Mouse (Mus musculus): ENCODE data around the gene Tnik. TPM values are rescaled to one million over a fixed set of nuclear protein-coding genes. Genes with fewer than 3 reads are reported as not detected.

Tnik gene
- polyA plus RNA-seq, 1 experiment from 2014 or later: 111 TPM

- no peaks in the 10 kb centered on the region for H3K9me3 ChIP-seq (ENCODE audit: control insufficient read depth, low read length)
- WGBS: 9% methylated on average over 2 of the region's 2 CpGs
- no peak overlapping the region for H3K27ac ChIP-seq (ENCODE audit: low read length)
- H3K9ac ChIP-seq (replicated peaks; ENCODE audit: low read depth, low read length): no peak overlapping the region
- H3K4me1 ChIP-seq (replicated peaks; ENCODE audit: control insufficient read depth, insufficient read depth, low read length): peaks cover 17% of the 10 kb centered on the region
- H3K4me3 ChIP-seq (replicated peaks; ENCODE audit: low read length): no peak overlapping the region
- peak; percentile 34; the same call in 1 of the 2 replicates for ATAC-seq
- no peaks in the 10 kb centered on the region for H3K27me3 ChIP-seq (replicated peaks; ENCODE audit: control insufficient read depth, insufficient read depth, low read length)
- H3K4me2 ChIP-seq (ENCODE audit: low read length): no peak overlapping the region
- no peaks in the 10 kb centered on the region for H3K36me3 ChIP-seq (ENCODE audit: control insufficient read depth, insufficient read depth)
These were observed 263.7 kb downstream of the Tnik start for GRCm38 (mm10) chr3:28526671-28527070.

GRCm38 (mm10) chr3:28527231-28527630, 264.2 kb downstream of the Tnik start:
- Histone ChIP-seq H3K4me1 (replicated peaks; ENCODE audit: control insufficient read depth, insufficient read depth, low read length) (peaks cover 21% of the 10 kb centered on the region), H3K27ac (ENCODE audit: low read length) (no peak overlapping the region), H3K4me2 (ENCODE audit: low read length) (no peak overlapping the region), H3K4me3 (replicated peaks; ENCODE audit: low read length) (no peak overlapping the region), H3K27me3 (replicated peaks; ENCODE audit: control insufficient read depth, insufficient read depth, low read length) (no peaks in the 10 kb centered on the region), H3K36me3 (ENCODE audit: control insufficient read depth, insufficient read depth) (no peaks in the 10 kb centered on the region), H3K9me3 (ENCODE audit: control insufficient read depth, low read length) (no peaks in the 10 kb centered on the region), H3K9ac (replicated peaks; ENCODE audit: low read depth, low read length) (no peak overlapping the region)
- ATAC-seq: no peak
- WGBS: 93% methylated on average over 4 of the region's 4 CpGs

- Histone ChIP-seq H3K27me3 (replicated peaks; ENCODE audit: control insufficient read depth, insufficient read depth, low read length) (no peaks in the 10 kb centered on the region), H3K9me3 (ENCODE audit: control insufficient read depth, low read length) (no peaks in the 10 kb centered on the region), H3K9ac (replicated peaks; ENCODE audit: low read depth, low read length) (no peak overlapping the region), H3K4me2 (ENCODE audit: low read length) (no peak overlapping the region), H3K4me3 (replicated peaks; ENCODE audit: low read length) (no peak overlapping the region), H3K27ac (ENCODE audit: low read length) (no peak overlapping the region), H3K36me3 (ENCODE audit: control insufficient read depth, insufficient read depth) (no peaks in the 10 kb centered on the region), H3K4me1 (replicated peaks; ENCODE audit: control insufficient read depth, insufficient read depth, low read length) (peaks cover 16% of the 10 kb centered on the region)
- ATAC-seq: no peak
- 83% methylated on average over 4 of the region's 4 CpGs for WGBS
These were observed 266.5 kb downstream of the Tnik start for GRCm38 (mm10) chr3:28529548-28529947.

- Histone ChIP-seq H3K9ac (replicated peaks; ENCODE audit: low read depth, low read length) (no peak overlapping the region), H3K9me3 (ENCODE audit: control insufficient read depth, low read length) (no peaks in the 10 kb centered on the region), H3K27me3 (replicated peaks; ENCODE audit: control insufficient read depth, insufficient read depth, low read length) (no peaks in the 10 kb centered on the region), H3K4me3 (replicated peaks; ENCODE audit: low read length) (no peak overlapping the region), H3K4me1 (replicated peaks; ENCODE audit: control insufficient read depth, insufficient read depth, low read length) (peaks cover 13% of the 10 kb centered on the region), H3K36me3 (ENCODE audit: control insufficient read depth, insufficient read depth) (no peaks in the 10 kb centered on the region), H3K27ac (ENCODE audit: low read length) (peak overlapping the region; percentile 44), H3K4me2 (ENCODE audit: low read length) (no peak overlapping the region)
- WGBS: 73% methylated on average over 15 of the region's 15 CpGs
- peak; percentile 41; the same call in 1 of the 2 replicates for ATAC-seq
These were observed 268.4 kb downstream of the Tnik start for GRCm38 (mm10) chr3:28531294-28531956.

- WGBS: 71% methylated on average over 7 of the region's 7 CpGs
- Histone ChIP-seq H3K9me3 (ENCODE audit: control insufficient read depth, low read length) (no peaks in the 10 kb centered on the region), H3K36me3 (ENCODE audit: control insufficient read depth, insufficient read depth) (no peaks in the 10 kb centered on the region), H3K4me2 (ENCODE audit: low read length) (no peak overlapping the region), H3K27ac (ENCODE audit: low read length) (no peak overlapping the region; the same call in 1 of the 2 replicates), H3K4me3 (replicated peaks; ENCODE audit: low read length) (no peak overlapping the region), H3K27me3 (replicated peaks; ENCODE audit: control insufficient read depth, insufficient read depth, low read length) (no peaks in the 10 kb centered on the region), H3K9ac (replicated peaks; ENCODE audit: low read depth, low read length) (no peak overlapping the region), H3K4me1 (replicated peaks; ENCODE audit: control insufficient read depth, insufficient read depth, low read length) (peaks cover 13% of the 10 kb centered on the region)
- 0 out of 2 replicates have a peak, but pooled peaks have one; percentile 38 for ATAC-seq
These were observed 269.7 kb downstream of the Tnik start for GRCm38 (mm10) chr3:28532666-28533065.

- WGBS: 87% methylated on average over 5 of the region's 5 CpGs
- Histone ChIP-seq H3K4me2 (ENCODE audit: low read length) (no peak overlapping the region), H3K27ac (ENCODE audit: low read length) (no peak overlapping the region), H3K27me3 (replicated peaks; ENCODE audit: control insufficient read depth, insufficient read depth, low read length) (no peaks in the 10 kb centered on the region), H3K36me3 (ENCODE audit: control insufficient read depth, insufficient read depth) (0 out of 2 replicates have a peak, but pooled peaks cover 9% of the 10 kb centered on the region), H3K9me3 (ENCODE audit: control insufficient read depth, low read length) (no peaks in the 10 kb centered on the region), H3K9ac (replicated peaks; ENCODE audit: low read depth, low read length) (no peak overlapping the region), H3K4me1 (replicated peaks; ENCODE audit: control insufficient read depth, insufficient read depth, low read length) (peaks cover 13% of the 10 kb centered on the region), H3K4me3 (replicated peaks; ENCODE audit: low read length) (no peak overlapping the region)
- ATAC-seq: no peak
These were observed 277.1 kb downstream of the Tnik start for GRCm38 (mm10) chr3:28540121-28540520.

- peak overlapping the region; percentile 49; the same call in 1 of the 2 replicates for H3K27ac ChIP-seq (ENCODE audit: low read length)
- no peaks in the 10 kb centered on the region for H3K27me3 ChIP-seq (replicated peaks; ENCODE audit: control insufficient read depth, insufficient read depth, low read length)
- no peak overlapping the region for H3K4me3 ChIP-seq (replicated peaks; ENCODE audit: low read length)
- H3K4me2 ChIP-seq (ENCODE audit: low read length): no peak overlapping the region
- no peaks in the 10 kb centered on the region for H3K9me3 ChIP-seq (ENCODE audit: control insufficient read depth, low read length)
- 0 out of 2 replicates have a peak, but pooled peaks cover 9% of the 10 kb centered on the region for H3K36me3 ChIP-seq (ENCODE audit: control insufficient read depth, insufficient read depth)
- ATAC-seq: no peak
- WGBS: 84% methylated on average over 3 of the region's 3 CpGs
- no peak overlapping the region for H3K9ac ChIP-seq (replicated peaks; ENCODE audit: low read depth, low read length)
- H3K4me1 ChIP-seq (replicated peaks; ENCODE audit: control insufficient read depth, insufficient read depth, low read length): peaks cover 13% of the 10 kb centered on the region
These were observed 279.9 kb downstream of the Tnik start for GRCm38 (mm10) chr3:28542941-28543340.

- WGBS: 62% methylated on average over 10 of the region's 10 CpGs
- H3K9ac ChIP-seq (replicated peaks; ENCODE audit: low read depth, low read length): no peak overlapping the region
- peak overlapping the region; percentile 64 for H3K27ac ChIP-seq (ENCODE audit: low read length)
- no peaks in the 10 kb centered on the region for H3K9me3 ChIP-seq (ENCODE audit: control insufficient read depth, low read length)
- H3K27me3 ChIP-seq (replicated peaks; ENCODE audit: control insufficient read depth, insufficient read depth, low read length): no peaks in the 10 kb centered on the region
- H3K4me1 ChIP-seq (replicated peaks; ENCODE audit: control insufficient read depth, insufficient read depth, low read length): peaks cover 13% of the 10 kb centered on the region
- H3K36me3 ChIP-seq (ENCODE audit: control insufficient read depth, insufficient read depth): 0 out of 2 replicates have a peak, but pooled peaks cover 9% of the 10 kb centered on the region
- H3K4me2 ChIP-seq (ENCODE audit: low read length): no peak overlapping the region
- ATAC-seq: peak; percentile 30
- H3K4me3 ChIP-seq (replicated peaks; ENCODE audit: low read length): no peak overlapping the region
These were observed 280.5 kb downstream of the Tnik start for GRCm38 (mm10) chr3:28543380-28543984.

- Histone ChIP-seq H3K36me3 (ENCODE audit: control insufficient read depth, insufficient read depth) (0 out of 2 replicates have a peak, but pooled peaks cover 6% of the 10 kb centered on the region), H3K27ac (ENCODE audit: low read length) (peak overlapping the region; percentile 64; the same call in 1 of the 2 replicates)
These were observed 281.4 kb downstream of the Tnik start for GRCm38 (mm10) chr3:28544345-28544869.

More at GRCm38 (mm10) chr3:28544345-28544869, 281.4 kb downstream of the Tnik start:
- H3K4me1 ChIP-seq (replicated peaks; ENCODE audit: control insufficient read depth, insufficient read depth, low read length): peaks cover 13% of the 10 kb centered on the region
- peak; percentile 50; the same call in 1 of the 2 replicates for ATAC-seq
- no peak overlapping the region for H3K4me3 ChIP-seq (replicated peaks; ENCODE audit: low read length)
- no peak overlapping the region for H3K4me2 ChIP-seq (ENCODE audit: low read length)
- WGBS: 18% methylated on average over 11 of the region's 11 CpGs
- H3K9ac ChIP-seq (replicated peaks; ENCODE audit: low read depth, low read length): no peak overlapping the region
- H3K27me3 ChIP-seq (replicated peaks; ENCODE audit: control insufficient read depth, insufficient read depth, low read length): no peaks in the 10 kb centered on the region
- no peaks in the 10 kb centered on the region for H3K9me3 ChIP-seq (ENCODE audit: control insufficient read depth, low read length)

Data from forebrain, embryonic 16.5 days (tissue).